Mouse (Mus musculus) adrenal gland, postnatal 14 days (tissue): ENCODE measurements at regions not wholly inside any gene's neighbourhood (a gene's known extent, or its start where the extent isn't known, plus 50 kb on each side); places are given as distances from the start of the nearest gene placed in this dataset.

Experiments
- DNase-seq: peaks from one replicate; pipeline ENCODE4 v3.0.0; 2021; ENCODE audit warnings: mixed read lengths

- no peak for DNase-seq
Measured at GRCm38 (mm10) chr1:149760440-149760839, 200.7 kb downstream of the Pla2g4a start.

GRCm38 (mm10) chr1:149758783-149759132 lies 202.3 kb downstream of the Pla2g4a start:
- DNase-seq, result no peak

- DNase-seq, result peak; percentile 3
Measured at GRCm38 (mm10) chr1:149758092-149758782, 202.9 kb downstream of the Pla2g4a start.

- DNase-seq, result no peak
Measured at GRCm38 (mm10) chr1:149753269-149754060, 207.6 kb downstream of the Pla2g4a start.

DNA sequence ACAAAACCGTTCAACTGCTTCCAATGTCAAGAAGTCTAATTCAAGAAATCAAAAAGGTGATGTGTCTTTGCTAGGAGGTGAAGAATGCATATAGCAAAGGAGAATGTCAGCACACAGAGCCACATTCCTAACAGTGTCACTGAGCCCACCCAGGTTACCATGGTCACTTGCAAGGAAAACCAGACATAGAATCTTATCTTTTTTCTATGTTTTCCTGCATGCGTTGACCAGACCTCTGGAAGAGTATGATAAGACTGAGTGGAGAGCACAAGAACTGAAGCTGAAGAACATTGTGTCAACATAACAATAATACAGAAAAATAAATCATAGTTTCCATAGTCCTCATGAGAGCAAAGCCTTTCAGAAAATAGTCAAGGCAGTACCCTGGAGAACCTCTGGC lies 211.7 kb downstream of the Pla2g4a start:
- DNase-seq, result no peak

GRCm38 (mm10) chr1:149738959-149739358 lies 222.1 kb downstream of the Pla2g4a start:
- DNase-seq, result peak; percentile 31

DNA sequence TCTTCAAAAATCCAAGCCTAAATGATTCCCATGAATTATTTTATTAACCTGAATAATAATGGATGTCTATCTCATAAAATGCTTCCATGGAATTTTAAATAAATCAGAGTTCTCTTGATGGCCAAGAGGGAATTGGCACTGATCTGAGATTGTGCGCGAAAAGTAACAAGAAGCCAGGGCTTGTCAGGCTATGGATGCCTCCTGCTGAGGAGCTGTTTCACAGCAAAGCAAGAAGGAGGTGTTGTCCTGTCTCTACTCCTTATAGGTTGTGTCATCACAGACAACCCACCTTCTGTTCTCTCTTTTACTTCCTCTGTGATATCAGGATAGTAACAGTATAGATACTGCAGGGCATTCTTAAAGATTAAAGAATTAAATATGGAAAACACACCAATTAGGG lies 226.8 kb downstream of the Pla2g4a start:
- no peak for DNase-seq

- DNase-seq, result no peak
Measured at GRCm38 (mm10) chr1:149715171-149715570, 245.9 kb downstream of the Pla2g4a start.

DNA sequence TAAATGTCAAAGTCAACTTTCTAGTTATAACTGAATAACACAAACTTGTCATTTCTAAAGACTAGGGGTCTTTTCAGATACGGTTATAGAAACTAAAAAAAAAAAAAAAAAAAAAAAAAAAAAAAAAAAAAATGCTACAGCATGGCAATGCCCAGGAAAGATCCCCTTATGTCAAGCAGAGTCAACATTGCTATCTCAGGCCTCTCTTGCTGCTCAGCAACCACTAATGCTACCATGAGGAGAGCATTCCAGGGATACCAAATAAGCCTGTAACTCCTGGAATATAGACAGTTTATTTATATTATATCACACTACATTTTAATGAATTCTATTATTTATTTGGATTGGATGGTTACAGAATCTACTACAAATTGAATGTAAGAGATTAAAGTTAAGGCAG lies 248.8 kb downstream of the Pla2g4a start:
- no peak for DNase-seq

GRCm38 (mm10) chr1:149705223-149705622 lies 255.9 kb downstream of the Pla2g4a start:
- peak; percentile 11 for DNase-seq

GRCm38 (mm10) chr1:149699411-149699810 lies 261.7 kb downstream of the Pla2g4a start:
- no peak for DNase-seq

- DNase-seq, result no peak
Measured at GRCm38 (mm10) chr1:149674166-149674565, 286.9 kb downstream of the Pla2g4a start.

DNA sequence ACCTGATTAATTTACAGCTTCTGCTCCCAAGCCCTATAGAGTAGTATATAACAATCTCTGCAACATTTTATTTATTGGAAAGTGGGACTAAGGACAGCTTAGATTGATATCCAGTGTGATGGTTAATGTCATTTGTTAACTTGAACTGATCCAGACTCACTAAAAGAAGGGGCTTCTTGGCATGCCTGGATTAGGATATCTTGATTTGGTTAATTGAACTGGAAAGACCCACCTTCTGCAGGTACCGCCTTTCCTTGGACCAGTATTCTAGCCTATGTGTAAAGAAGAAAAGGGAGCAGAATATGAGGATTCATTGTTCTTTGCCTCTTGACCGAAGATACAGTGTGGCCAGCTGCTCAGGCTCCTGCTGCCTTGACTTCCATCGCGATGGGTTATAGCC lies 288.5 kb downstream of the Pla2g4a start:
- no peak for DNase-seq

- no peak for DNase-seq
Measured at GRCm38 (mm10) chr1:149672117-149672516, 289.0 kb downstream of the Pla2g4a start.

DNA sequence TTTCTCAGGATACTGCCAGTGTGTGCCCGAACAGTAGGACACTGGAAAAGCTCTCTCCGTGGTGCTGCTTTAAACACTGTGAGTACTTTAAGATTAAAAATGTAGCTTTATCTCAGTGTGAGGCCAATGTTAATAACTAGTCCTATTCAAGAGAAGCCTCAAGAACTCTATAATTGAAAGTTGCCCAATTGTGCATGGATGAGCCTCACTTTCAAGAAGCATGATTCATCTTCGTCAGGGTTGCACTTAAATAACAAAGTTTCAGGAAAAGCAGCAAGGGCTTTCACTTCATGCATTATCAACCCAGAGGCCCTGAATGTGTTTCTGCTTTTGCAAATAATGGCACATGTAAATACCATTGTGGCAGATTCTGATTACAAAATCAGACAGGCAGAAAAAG lies 290.0 kb downstream of the Pla2g4a start:
- DNase-seq, result no peak
